Mouse (Mus musculus) liver, postnatal 0 days (tissue): ENCODE data around the gene Hist2h2ac. TPM values are rescaled to one million over a fixed set of nuclear protein-coding genes. Genes with fewer than 3 reads are reported as not detected.

Source experiments
- ATAC-seq: fragments of 200-750 bp; cut with Nextera tagmentation; 2 replicates; pipeline ENCODE4 v1.8.0; 2017; ENCODE audit warnings: mild to moderate bottlenecking, moderate library complexity
- DNase-seq: peaks from one replicate; pipeline ENCODE4 v3.0.0-alpha.2; 2016
- H3K27ac ChIP-seq: fragments of 300-500 bp; sonication (generic); 2 replicates; pipeline ENCODE4 v1.5.1; 2014; ENCODE audit warnings: antibody characterized with exemption, moderate library complexity, mild to moderate bottlenecking, low read depth
- H3K27me3 ChIP-seq: fragments of 300-500 bp; sonication (generic); 2 replicates; pipeline ENCODE4 v1.6.1; 2014; ENCODE audit warnings: low read length, control low read depth, mixed read lengths; ENCODE audit not compliant: insufficient read depth
- H3K36me3 ChIP-seq: fragments of 300-500 bp; sonication (generic); replicated peaks from 2 replicates; pipeline ENCODE4 v1.6.1; 2014; ENCODE audit warnings: mild to moderate bottlenecking, control low read depth, low read length, moderate library complexity, mixed read lengths; ENCODE audit not compliant: insufficient read depth
- H3K4me1 ChIP-seq: fragments of 300-500 bp; sonication (generic); 2 replicates; pipeline ENCODE4 v1.6.1; 2014; ENCODE audit warnings: antibody characterized with exemption, mild to moderate bottlenecking, control low read depth; ENCODE audit not compliant: insufficient read depth
- H3K4me2 ChIP-seq: fragments of 300-500 bp; sonication (generic); 2 replicates; pipeline ENCODE4 v1.6.1; 2014; ENCODE audit warnings: low read depth, mild to moderate bottlenecking, low read length, moderate library complexity, mixed read lengths
- H3K4me3 ChIP-seq: fragments of 300-500 bp; sonication (generic); 2 replicates; pipeline ENCODE4 v1.5.1; 2014; ENCODE audit warnings: low read depth, low read length
- H3K9ac ChIP-seq: fragments of 300-500 bp; sonication (generic); replicated peaks from 2 replicates; pipeline ENCODE4 v1.6.1; 2014; ENCODE audit warnings: mild to moderate bottlenecking, moderate library complexity
- H3K9me3 ChIP-seq: fragments of 300-500 bp; sonication (generic); 2 replicates; pipeline ENCODE4 v1.6.1; 2016; ENCODE audit warnings: mild to moderate bottlenecking, control low read depth, low read length, mixed read lengths
- CTCF ChIP-seq: sonication (generic); IDR thresholded peaks from 2 replicates; pipeline ENCODE4 v1.5.1; 2016; ENCODE audit warnings: antibody characterized with exemption, low read depth
- EP300 ChIP-seq: IDR thresholded peaks from 2 replicates; pipeline ENCODE4 v1.6.1; 2016; ENCODE audit warnings: antibody characterized with exemption, low read depth, mild to moderate bottlenecking
- WGBS: fragments of 180-500 bp; shearing (Covaris S2); extraction: QIAGEN DNeasy Blood & Tissue Kit; methylation state at CpG from one replicate; pipeline ENCODE4 v1.1.7; 2014; ENCODE audit not compliant: insufficient replicate concordance; 5-methylcytosine and 5-hydroxymethylcytosine counted together
- polyA plus RNA-seq: library from polyadenylated mRNA; unstranded; fragments of >200 nt; fragmentation: Nextera tagmentation; extraction: Ambion mirVana; gene quantifications from 2 replicates; pipeline ENCODE4 v1.2.1, GENCODE M21; 2015

The Hist2h2ac gene
- polyA plus RNA-seq, 1 experiment from 2014 or later, result 13.8 TPM

GRCm38 (mm10) chr3:96237335-96237903 is 16.7 kb upstream of the Hist2h2ac start:
- Histone ChIP-seq H3K36me3 (no peaks in the 10 kb centered on the region), H3K27ac (peak overlapping the region; percentile 94), H3K27me3 (no peaks in the 10 kb centered on the region), H3K9ac (peak overlapping the region; percentile 80), H3K4me2 (peak overlapping the region; percentile 70), H3K9me3 (no peaks in the 10 kb centered on the region), H3K4me3 (peak overlapping the region; percentile 59), H3K4me1 (peaks cover 22% of the 10 kb centered on the region)
- no peak for ATAC-seq
- TF ChIP-seq CTCF, result no peak
- no peak; the same call in 1 of the 2 replicates for TF ChIP-seq EP300
- DNase-seq, result peak; percentile 38
- 21% methylated on average over 7 of the region's 7 CpGs for WGBS

- Histone ChIP-seq H3K4me3 (peak overlapping the region; percentile 59), H3K9ac (peak overlapping the region; percentile 80), H3K9me3 (no peaks in the 10 kb centered on the region), H3K27ac (peak overlapping the region; percentile 94), H3K4me2 (peak overlapping the region; percentile 70), H3K36me3 (no peaks in the 10 kb centered on the region), H3K27me3 (no peaks in the 10 kb centered on the region), H3K4me1 (peaks cover 22% of the 10 kb centered on the region)
- DNase-seq, result no peak
- WGBS, result 80% methylated on average over 4 of the region's 4 CpGs
- no peak for TF ChIP-seq EP300
- no peak for TF ChIP-seq CTCF
- ATAC-seq, result no peak
These were observed 16.2 kb upstream of the Hist2h2ac start for GRCm38 (mm10) chr3:96236834-96237334.

GRCm38 (mm10) chr3:96235836-96236235 is 15.2 kb upstream of the Hist2h2ac start:
- no peak for DNase-seq
- peaks cover 18% of the 10 kb centered on the region for H3K4me1 ChIP-seq
- no peaks in the 10 kb centered on the region for H3K9me3 ChIP-seq
- H3K27ac ChIP-seq, result no peak overlapping the region
- 72% methylated on average over 3 of the region's 3 CpGs for WGBS
- no peak overlapping the region; the same call in 1 of the 2 replicates for H3K9ac ChIP-seq
- H3K27me3 ChIP-seq, result no peaks in the 10 kb centered on the region
- TF ChIP-seq EP300 (no peak), CTCF (no peak)
- no peak overlapping the region for H3K4me2 ChIP-seq
- no peaks in the 10 kb centered on the region for H3K36me3 ChIP-seq
- ATAC-seq, result no peak
- H3K4me3 ChIP-seq, result no peak overlapping the region

- no peaks in the 10 kb centered on the region for H3K27me3 ChIP-seq
- no peaks in the 10 kb centered on the region for H3K36me3 ChIP-seq
- peaks cover 16% of the 10 kb centered on the region for H3K4me1 ChIP-seq
- ATAC-seq (no peak), DNase-seq (no peak)
- TF ChIP-seq EP300, result no peak
- peak; percentile 34 for TF ChIP-seq CTCF
- H3K9ac ChIP-seq, result no peak overlapping the region
- no peak overlapping the region for H3K27ac ChIP-seq
- WGBS, result 79% methylated on average over 2 of the region's 2 CpGs
- no peak overlapping the region for H3K4me2 ChIP-seq
- H3K9me3 ChIP-seq, result no peaks in the 10 kb centered on the region
- no peak overlapping the region for H3K4me3 ChIP-seq
These were observed 14.2 kb upstream of the Hist2h2ac start for GRCm38 (mm10) chr3:96234914-96235313.

GRCm38 (mm10) chr3:96231758-96232120 is 11.1 kb upstream of the Hist2h2ac start:
- Histone ChIP-seq H3K36me3 (no peaks in the 10 kb centered on the region), H3K4me1 (peaks cover 2% of the 10 kb centered on the region; the same call in 1 of the 2 replicates), H3K27ac (no peak overlapping the region), H3K9me3 (no peaks in the 10 kb centered on the region), H3K27me3 (no peaks in the 10 kb centered on the region), H3K9ac (no peak overlapping the region), H3K4me3 (no peak overlapping the region), H3K4me2 (no peak overlapping the region)
- ATAC-seq, result no peak
- 43% methylated on average over 2 of the region's 2 CpGs for WGBS
- TF ChIP-seq EP300 (no peak), CTCF (no peak)
- no peak for DNase-seq

- TF ChIP-seq CTCF, result no peak
- no peak for TF ChIP-seq EP300
- DNase-seq, result no peak
- Histone ChIP-seq H3K27ac (no peak overlapping the region), H3K4me2 (no peak overlapping the region), H3K4me3 (no peak overlapping the region), H3K27me3 (no peaks in the 10 kb centered on the region), H3K36me3 (no peaks in the 10 kb centered on the region), H3K9ac (no peak overlapping the region), H3K9me3 (no peaks in the 10 kb centered on the region), H3K4me1 (no peaks in the 10 kb centered on the region; the same call in 1 of the 2 replicates)
- WGBS, result 73% methylated on average over 4 of the region's 4 CpGs
- no peak for ATAC-seq
These were observed 10.5 kb upstream of the Hist2h2ac start for GRCm38 (mm10) chr3:96230910-96231757.
